Mouse (Mus musculus): ENCODE data around the gene Fmnl1. TPM values are rescaled to one million over a fixed set of nuclear protein-coding genes. Genes with fewer than 3 reads are reported as not detected.

Fmnl1 gene
- polyA plus RNA-seq, 1 experiment, result 8.4 TPM

DNA sequence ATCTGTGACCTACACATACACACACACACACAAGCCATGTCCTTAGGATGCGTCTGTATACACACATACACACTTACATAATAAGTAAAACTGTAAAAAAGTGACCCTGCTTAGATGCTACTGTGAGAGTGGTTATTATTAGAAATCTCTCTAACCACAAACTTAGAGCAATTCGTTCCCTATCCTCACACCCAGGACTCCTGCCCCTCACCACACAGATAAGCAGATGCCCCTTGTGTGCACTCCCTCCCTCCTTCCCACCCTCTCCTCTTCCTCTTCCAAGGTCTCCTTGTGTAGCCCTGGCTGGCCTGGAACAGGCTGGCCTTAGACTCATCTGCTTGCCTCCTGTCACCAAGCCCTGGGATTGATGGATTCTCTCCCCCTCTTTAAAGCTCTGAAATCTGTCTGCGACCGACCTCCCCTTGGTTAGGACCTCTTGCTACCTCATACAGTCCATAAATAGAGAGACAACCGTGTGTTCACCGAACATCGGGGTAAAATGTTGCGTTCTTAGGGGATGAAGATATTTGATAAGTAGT, 34.8 kb upstream of the Fmnl1 start:
- TF ChIP-seq POLR2A (IDR thresholded peaks at IDR 0.05; ENCODE audit: low read depth, low read length), result no peak
- Histone ChIP-seq H3K27ac (ENCODE audit: insufficient read depth, low read depth, low read length) (no peak overlapping the region), H3K36me3 (ENCODE audit: control insufficient read depth, insufficient read depth, low read length) (no peaks in the 10 kb centered on the region), H3K27me3 (ENCODE audit: control insufficient read depth, insufficient read depth, low read length) (no peaks in the 10 kb centered on the region), H3K4me3 (ENCODE audit: low read depth, low read length) (no peak overlapping the region), H3K4me1 (ENCODE audit: control insufficient read depth, insufficient read depth, insufficient read length, low read length) (peaks cover 15% of the 10 kb centered on the region)
- 88% methylated on average over 8 of the region's 8 CpGs for WGBS

DNA sequence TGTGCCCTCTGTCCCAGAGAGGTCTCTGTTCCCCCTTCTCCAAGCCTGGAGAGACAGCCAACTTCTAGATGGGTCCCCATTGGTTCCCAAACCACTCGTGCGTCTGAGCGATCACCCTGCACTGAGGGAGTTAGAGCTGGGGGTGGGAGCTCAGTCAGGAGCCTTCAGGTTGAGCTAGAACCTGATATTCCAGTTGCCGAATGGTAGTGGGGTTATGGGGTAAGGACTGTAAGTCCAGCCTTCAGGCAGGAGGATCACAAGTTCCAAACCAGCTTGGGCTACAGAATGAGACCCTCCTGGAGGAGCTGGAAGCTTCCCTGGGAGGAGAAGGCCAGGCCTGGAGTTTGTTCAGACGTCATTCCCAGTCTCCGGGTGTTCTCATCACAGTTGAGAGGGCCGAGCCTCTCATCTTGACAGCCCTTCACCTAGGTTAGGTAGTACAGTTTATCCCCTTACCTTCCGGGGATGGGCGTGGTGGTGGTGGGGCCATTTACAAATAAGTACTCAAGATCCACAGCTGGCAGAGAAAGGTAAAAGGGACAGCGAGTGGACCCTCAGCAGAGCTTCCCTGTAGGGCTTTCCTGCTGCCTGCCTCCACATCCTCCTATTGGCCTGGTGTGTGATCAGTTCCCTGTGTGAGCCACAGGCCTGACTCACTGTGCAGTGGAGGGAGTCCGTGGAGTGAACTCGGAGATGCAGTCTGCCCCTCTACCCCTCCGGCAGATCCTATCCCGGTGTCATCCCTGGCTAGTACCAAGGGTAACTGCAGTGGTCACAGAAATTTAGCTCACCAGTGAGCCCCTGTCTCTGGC, 30.8 kb upstream of the Fmnl1 start:
- H3K4me1 ChIP-seq (ENCODE audit: control insufficient read depth, insufficient read depth, insufficient read length, low read length), result peaks cover 32% of the 10 kb centered on the region
- no peaks in the 10 kb centered on the region for H3K27me3 ChIP-seq (ENCODE audit: control insufficient read depth, insufficient read depth, low read length)
- TF ChIP-seq POLR2A (IDR thresholded peaks at IDR 0.05; ENCODE audit: low read depth, low read length) (peak; percentile 13; the same call in 1 of the 2 replicates), CTCF (IDR thresholded peaks at IDR 0.05; ENCODE audit: extremely low read depth, insufficient read length, insufficient replicate concordance, low read depth, low read length) (no peak)
- no peak overlapping the region for H3K4me3 ChIP-seq (ENCODE audit: low read depth, low read length)
- WGBS, result 50% methylated on average over 14 of the region's 14 CpGs
- H3K27ac ChIP-seq (ENCODE audit: insufficient read depth, low read depth, low read length), result peak overlapping the region; percentile 95
- H3K36me3 ChIP-seq (ENCODE audit: control insufficient read depth, insufficient read depth, low read length), result no peaks in the 10 kb centered on the region

DNA sequence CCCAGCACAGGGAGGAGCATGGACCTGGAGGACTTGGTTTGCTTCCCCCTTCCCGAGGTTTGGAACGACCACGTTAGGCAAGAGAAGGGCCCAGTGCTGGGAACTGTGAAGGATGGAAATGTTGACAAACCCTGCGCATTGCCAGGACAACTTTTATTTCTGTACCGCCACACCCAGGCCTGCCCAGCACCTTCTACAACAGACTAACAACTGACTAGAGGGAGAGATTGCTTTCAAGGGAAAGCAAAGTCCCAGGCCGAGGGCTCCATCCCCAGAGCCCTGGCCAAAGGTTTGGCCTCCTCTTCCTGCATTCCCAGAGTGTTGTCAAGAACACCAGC, 30.2 kb upstream of the Fmnl1 start:
- H3K4me3 ChIP-seq (ENCODE audit: low read depth, low read length), result no peak overlapping the region
- H3K27ac ChIP-seq (ENCODE audit: insufficient read depth, low read depth, low read length), result peak overlapping the region; percentile 95
- H3K36me3 ChIP-seq (ENCODE audit: control insufficient read depth, insufficient read depth, low read length), result no peaks in the 10 kb centered on the region
- no peaks in the 10 kb centered on the region for H3K27me3 ChIP-seq (ENCODE audit: control insufficient read depth, insufficient read depth, low read length)
- TF ChIP-seq CTCF (IDR thresholded peaks at IDR 0.05; ENCODE audit: extremely low read depth, insufficient read length, insufficient replicate concordance, low read depth, low read length) (no peak), POLR2A (IDR thresholded peaks at IDR 0.05; ENCODE audit: low read depth, low read length) (no peak)
- WGBS, result 10% methylated on average over 6 of the region's 6 CpGs
- peaks cover 32% of the 10 kb centered on the region for H3K4me1 ChIP-seq (ENCODE audit: control insufficient read depth, insufficient read depth, insufficient read length, low read length)

DNA sequence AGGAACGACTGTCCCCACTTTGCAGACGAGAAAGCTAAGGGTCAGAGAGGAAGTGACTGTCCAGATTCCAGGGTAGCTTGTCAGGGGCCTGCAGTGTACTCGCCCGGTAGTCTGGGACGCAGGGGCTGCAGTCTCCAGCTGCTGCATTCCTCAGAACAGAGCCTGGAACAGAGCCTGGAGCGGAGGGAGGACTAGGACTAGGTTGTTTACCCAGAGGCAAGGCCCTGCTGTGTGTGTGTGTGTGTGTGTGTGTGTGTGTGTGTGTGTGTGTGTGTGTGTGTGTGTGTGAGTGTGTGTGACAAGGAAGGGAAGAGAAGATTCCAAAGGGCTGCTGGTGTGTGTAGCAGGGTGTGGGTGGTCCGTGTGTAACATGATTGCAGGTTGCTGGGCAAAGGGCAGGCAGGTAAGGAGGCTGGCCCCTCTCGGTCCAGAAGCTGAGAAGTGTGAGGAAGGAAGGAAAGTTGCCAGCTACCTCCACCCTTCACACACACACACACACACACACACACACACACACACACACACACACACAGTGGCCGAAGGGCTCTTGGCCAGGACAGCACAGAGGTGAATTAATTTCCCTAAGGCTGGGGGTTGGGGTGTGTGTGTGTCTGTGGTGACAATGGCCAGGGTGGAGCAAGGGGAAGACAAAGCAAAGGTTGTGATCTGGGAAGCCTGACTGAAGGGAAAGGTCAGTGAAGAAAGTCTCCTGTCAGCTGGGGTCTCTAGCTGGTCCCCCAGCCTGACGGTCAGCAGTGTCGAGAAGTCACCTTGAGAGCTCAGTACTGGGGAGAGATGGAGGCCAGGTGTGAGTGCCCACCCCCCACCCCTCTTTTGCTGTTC, 29.6 kb upstream of the Fmnl1 start:
- TF ChIP-seq POLR2A (IDR thresholded peaks at IDR 0.05; ENCODE audit: low read depth, low read length) (0 out of 2 replicates have a peak, but pooled peaks have one; percentile 3), CTCF (IDR thresholded peaks at IDR 0.05; ENCODE audit: extremely low read depth, insufficient read length, insufficient replicate concordance, low read depth, low read length) (no peak)
- Histone ChIP-seq H3K4me3 (ENCODE audit: low read depth, low read length) (peak overlapping the region; percentile 36), H3K36me3 (ENCODE audit: control insufficient read depth, insufficient read depth, low read length) (no peaks in the 10 kb centered on the region), H3K27me3 (ENCODE audit: control insufficient read depth, insufficient read depth, low read length) (no peaks in the 10 kb centered on the region), H3K27ac (ENCODE audit: insufficient read depth, low read depth, low read length) (peak overlapping the region; percentile 95), H3K4me1 (ENCODE audit: control insufficient read depth, insufficient read depth, insufficient read length, low read length) (peaks cover 32% of the 10 kb centered on the region)
- 12% methylated on average over 10 of the region's 11 CpGs for WGBS

DNA sequence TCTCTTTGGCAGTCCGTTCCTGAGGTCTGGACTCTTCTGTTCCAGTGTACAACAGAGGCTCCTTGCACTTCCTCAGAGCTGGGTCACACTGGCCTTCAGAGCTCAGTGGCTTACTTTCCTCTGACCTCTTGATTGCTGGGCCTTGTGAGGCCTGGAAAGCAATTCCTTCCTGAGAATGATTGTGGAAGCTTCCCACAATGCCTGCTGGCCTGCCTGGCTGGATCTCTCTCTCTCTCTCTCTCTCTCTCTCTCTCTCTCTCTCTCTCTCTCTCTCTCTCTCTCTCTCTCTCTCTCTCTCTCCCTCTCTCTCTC, 29.0 kb upstream of the Fmnl1 start:
- peak overlapping the region; percentile 36 for H3K4me3 ChIP-seq (ENCODE audit: low read depth, low read length)
- no peak for TF ChIP-seq POLR2A (IDR thresholded peaks at IDR 0.05; ENCODE audit: low read depth, low read length)
- no peak for TF ChIP-seq CTCF (IDR thresholded peaks at IDR 0.05; ENCODE audit: extremely low read depth, insufficient read length, insufficient replicate concordance, low read depth, low read length)
- H3K27me3 ChIP-seq (ENCODE audit: control insufficient read depth, insufficient read depth, low read length), result no peaks in the 10 kb centered on the region
- no peaks in the 10 kb centered on the region for H3K36me3 ChIP-seq (ENCODE audit: control insufficient read depth, insufficient read depth, low read length)
- peak overlapping the region; percentile 95 for H3K27ac ChIP-seq (ENCODE audit: insufficient read depth, low read depth, low read length)
- WGBS, result 17% methylated on average over 1 of the region's 1 CpGs
- H3K4me1 ChIP-seq (ENCODE audit: control insufficient read depth, insufficient read depth, insufficient read length, low read length), result peaks cover 32% of the 10 kb centered on the region

DNA sequence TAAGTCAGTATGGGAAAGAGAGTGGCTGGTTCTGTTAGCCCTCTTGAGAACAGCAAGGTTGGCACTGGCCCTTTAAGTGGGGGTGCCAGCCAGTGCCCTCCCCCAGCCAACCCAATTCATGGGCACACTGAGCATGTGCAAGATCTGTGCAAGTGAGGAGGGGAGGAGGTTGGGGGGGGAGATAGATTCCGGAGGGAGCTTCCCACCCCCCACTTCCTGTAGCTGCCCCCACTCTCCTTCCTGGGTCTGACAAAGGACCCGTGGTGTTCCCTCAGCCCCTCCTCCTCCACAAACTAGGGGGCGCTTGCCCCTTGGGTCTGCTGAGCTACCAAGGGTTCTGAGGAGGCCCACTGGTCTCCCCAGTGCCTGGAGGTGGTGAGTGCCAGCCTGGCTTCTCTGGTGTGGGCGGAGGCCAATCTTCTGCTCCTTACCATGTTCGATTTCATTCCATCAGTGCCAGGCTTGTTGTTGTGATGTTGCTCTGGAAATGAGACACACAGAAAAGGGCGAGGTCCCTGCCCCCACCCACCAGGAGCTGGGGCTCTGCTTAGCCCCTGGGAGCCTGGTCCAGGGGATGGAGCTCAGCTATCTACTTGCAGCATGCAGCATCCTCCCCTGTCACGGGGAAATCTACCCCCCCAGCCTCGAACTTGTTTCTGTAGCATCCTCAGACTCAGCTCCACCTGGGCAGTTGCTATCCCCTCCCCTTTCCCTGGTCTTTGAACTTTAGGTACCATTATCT, 28.3 kb upstream of the Fmnl1 start:
- peak overlapping the region; percentile 95 for H3K27ac ChIP-seq (ENCODE audit: insufficient read depth, low read depth, low read length)
- WGBS, result 15% methylated on average over 8 of the region's 8 CpGs
- H3K36me3 ChIP-seq (ENCODE audit: control insufficient read depth, insufficient read depth, low read length), result no peaks in the 10 kb centered on the region
- H3K27me3 ChIP-seq (ENCODE audit: control insufficient read depth, insufficient read depth, low read length), result no peaks in the 10 kb centered on the region
- TF ChIP-seq POLR2A (IDR thresholded peaks at IDR 0.05; ENCODE audit: low read depth, low read length) (no peak), CTCF (IDR thresholded peaks at IDR 0.05; ENCODE audit: extremely low read depth, insufficient read length, insufficient replicate concordance, low read depth, low read length) (no peak)
- H3K4me1 ChIP-seq (ENCODE audit: control insufficient read depth, insufficient read depth, insufficient read length, low read length), result peaks cover 35% of the 10 kb centered on the region
- H3K4me3 ChIP-seq (ENCODE audit: low read depth, low read length), result peak overlapping the region; percentile 44

All from small intestine, adult 2 months (tissue).